Mouse (Mus musculus): ENCODE results near the gene Spred2.

GRCm38 (mm10) chr11:19875551-19875950 lies 48.6 kb upstream of the Spred2 start:
- TF ChIP-seq POLR2A (IDR thresholded peaks at IDR 0.05; ENCODE audit: borderline replicate concordance, extremely low read depth, low read depth, low read length) (no peak), CTCF (IDR thresholded peaks at IDR 0.05; ENCODE audit: insufficient read depth, low read length) (no peak)
